Mouse (Mus musculus) megakaryocyte, embryonic 14.5 days (primary cell): ENCODE measurements around the gene Hba-a1.

Source experiments
- FLI1 ChIP-seq: IDR thresholded peaks from 2 replicates; pipeline ENCODE4 v1.6.1; 2012; ENCODE audit warnings: low read length, inconsistent platforms, mixed read lengths
- GATA1 ChIP-seq: IDR thresholded peaks from 3 replicates; pipeline ENCODE4 v1.6.1; 2012; ENCODE audit warnings: mixed read lengths, low read length, inconsistent platforms, borderline replicate concordance

- no peak for TF ChIP-seq FLI1
- no peak for TF ChIP-seq GATA1
These were observed 18.2 kb downstream of the Hba-a1 start for GRCm38 (mm10) chr11:32301506-32301905.
